Mouse (Mus musculus) c-Kit-positive CD71-negative TER-119-negative erythroid progenitor cells, embryonic 14.5 days (primary cell): Measurements from ENCODE around the gene Vwa8.

Experiments
- DNase-seq: peaks from one replicate; pipeline ENCODE4 v3.0.0-alpha.2; 2013; ENCODE audit warnings: low read depth

Gene Vwa8

GRCm38 (mm10) chr14:79089464-79089863 lies 240.6 kb downstream of the Vwa8 start:
- peak; percentile 20 for DNase-seq

- no peak for DNase-seq
These were observed 248.3 kb downstream of the Vwa8 start for GRCm38 (mm10) chr14:79097181-79097580.

GRCm38 (mm10) chr14:79106655-79107515 lies 258.0 kb downstream of the Vwa8 start:
- peak; percentile 54 for DNase-seq

- no peak for DNase-seq
These were observed 260.5 kb downstream of the Vwa8 start for GRCm38 (mm10) chr14:79109375-79109774.

GRCm38 (mm10) chr14:79110012-79110411 lies 261.2 kb downstream of the Vwa8 start:
- DNase-seq, result no peak

- DNase-seq, result no peak
These were observed 263.2 kb downstream of the Vwa8 start for GRCm38 (mm10) chr14:79112050-79112449.

- DNase-seq, result no peak
These were observed 265.9 kb downstream of the Vwa8 start for GRCm38 (mm10) chr14:79114526-79115383.

- no peak for DNase-seq
These were observed 269.6 kb downstream of the Vwa8 start for GRCm38 (mm10) chr14:79118457-79118856.

- DNase-seq, result no peak
These were observed 270.5 kb downstream of the Vwa8 start for GRCm38 (mm10) chr14:79119354-79119753.

GRCm38 (mm10) chr14:79120681-79121080 lies 271.8 kb downstream of the Vwa8 start:
- no peak for DNase-seq

- DNase-seq, result peak; percentile 40
These were observed 274.6 kb downstream of the Vwa8 start for GRCm38 (mm10) chr14:79123466-79123865.

- peak; percentile 38 for DNase-seq
These were observed 275.8 kb downstream of the Vwa8 start for GRCm38 (mm10) chr14:79124643-79125042.

- DNase-seq, result no peak
These were observed 277.3 kb downstream of the Vwa8 start for GRCm38 (mm10) chr14:79126176-79126575.

- DNase-seq, result no peak
These were observed 286.1 kb downstream of the Vwa8 start for GRCm38 (mm10) chr14:79134891-79135334.

GRCm38 (mm10) chr14:79135441-79135840 lies 286.6 kb downstream of the Vwa8 start:
- no peak for DNase-seq

GRCm38 (mm10) chr14:79136585-79136984 lies 287.7 kb downstream of the Vwa8 start:
- DNase-seq, result no peak

GRCm38 (mm10) chr14:79137100-79137499 lies 288.2 kb downstream of the Vwa8 start:
- DNase-seq, result no peak

GRCm38 (mm10) chr14:79139096-79139651 lies 290.3 kb downstream of the Vwa8 start:
- DNase-seq, result no peak

GRCm38 (mm10) chr14:79139918-79140825 lies 291.3 kb downstream of the Vwa8 start:
- DNase-seq, result no peak

GRCm38 (mm10) chr14:79140826-79141219 lies 292.0 kb downstream of the Vwa8 start:
- DNase-seq, result no peak

- no peak for DNase-seq
These were observed 293.5 kb downstream of the Vwa8 start for GRCm38 (mm10) chr14:79142342-79142741.
